Mouse (Mus musculus): ENCODE results near the gene Nol12. TPM values are rescaled to one million over a fixed set of nuclear protein-coding genes. Genes with fewer than 3 reads are reported as not detected.

The Nol12 gene
- polyA plus RNA-seq, 1 experiment from 2014 or later, result 46.7 TPM

DNA sequence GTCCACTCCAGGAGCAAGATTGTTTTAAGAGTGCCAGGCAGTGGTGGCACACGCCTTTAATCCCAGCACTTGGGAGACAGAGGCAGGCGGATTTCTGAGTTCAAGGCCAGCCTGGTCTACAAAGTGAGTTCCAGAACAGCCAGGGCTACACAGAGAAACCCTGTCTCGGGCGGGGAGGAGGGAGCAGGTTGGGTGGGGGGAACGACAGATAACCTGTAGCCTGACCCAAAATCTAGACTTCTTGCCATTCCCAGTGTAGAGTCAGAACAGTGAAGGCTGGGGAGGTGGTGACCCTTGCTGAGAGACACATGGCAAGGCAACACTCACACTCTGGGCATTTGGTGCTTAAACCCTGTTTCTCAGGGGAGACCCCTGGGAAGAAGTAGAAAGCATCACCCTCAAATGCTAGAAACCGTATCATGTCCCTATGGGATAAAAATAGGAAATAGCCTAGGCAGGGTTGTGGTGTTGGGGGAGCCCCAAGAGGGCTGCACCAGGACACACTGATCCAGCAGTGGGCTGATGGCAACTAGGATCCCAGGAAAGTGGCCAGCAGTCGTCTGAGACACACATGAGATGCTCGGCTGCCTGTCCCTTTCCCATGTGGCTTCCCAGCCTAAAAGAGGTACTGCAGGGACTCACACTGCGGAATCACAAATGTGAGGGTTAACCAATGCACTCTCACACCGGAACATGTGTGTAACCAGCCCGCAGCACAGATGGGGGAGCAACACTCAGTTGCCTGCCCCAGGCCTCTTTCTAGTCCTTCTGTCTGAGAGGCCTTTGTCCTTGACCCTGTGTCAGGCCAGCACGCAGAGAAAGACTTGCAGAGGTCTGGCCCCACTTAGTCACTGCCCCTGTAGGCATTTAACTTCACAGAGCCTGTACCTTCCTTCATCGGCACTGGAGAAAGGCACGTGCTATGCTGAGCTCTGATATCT is 54.7 kb downstream of the Nol12 start:
- ATAC-seq, result no peak
- ChIA-PET POLR2A (interaction anchor here (0.6 to 1.7 kb wide), 3 partner anchors 12 to 1148 kb away, joined by 3 to 6 read pairs (median 3); no protein-coding TSS in a partner anchor), CTCF (interaction anchor here (1.4 to 3.0 kb wide), 2 partner anchors 13 to 49 kb away, joined by 5 to 10 read pairs; no protein-coding TSS in a partner anchor)
- no peaks in the 10 kb centered on the region for H3K27me3 ChIP-seq
- DNase-seq (ENCODE audit: low read depth, low spot score), result no peak
- TF ChIP-seq CTCF (IDR thresholded peaks at IDR 0.05), result no peak
- in situ Hi-C loops (cut with MboI; ENCODE audit: low pct_unique_long_range_greater_than_20kb), result no loop called here

DNA sequence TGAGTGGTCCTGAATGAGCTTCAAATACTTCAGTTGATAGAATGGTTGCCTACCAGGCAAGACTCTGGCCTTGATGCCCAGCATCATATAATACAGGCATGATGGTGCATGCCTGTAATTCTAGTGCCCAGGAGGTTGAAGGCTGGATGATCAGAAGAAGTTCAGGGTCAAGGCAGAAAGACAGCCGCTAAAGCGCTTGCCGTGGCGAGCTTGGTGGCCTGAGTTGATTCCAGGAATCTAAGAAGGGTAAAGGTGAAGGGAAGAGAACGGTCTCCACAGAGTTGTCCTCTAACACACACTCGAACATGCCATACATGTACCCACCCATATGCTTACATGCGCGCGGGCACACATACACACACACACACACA is 55.3 kb downstream of the Nol12 start:
- no peak for TF ChIP-seq CTCF (IDR thresholded peaks at IDR 0.05)
- DNase-seq (ENCODE audit: low read depth, low spot score) (no peak), ATAC-seq (no peak)
- ChIA-PET POLR2A (interaction anchor here (0.6 to 1.3 kb wide), 2 partner anchors 13 to 1148 kb away, joined by 3 read pairs; no protein-coding TSS in a partner anchor), CTCF (interaction anchor here (3.0 kb wide), 1 partner anchor 48 kb away, joined by 10 read pairs; no protein-coding TSS in a partner anchor)
- in situ Hi-C loops (cut with MboI; ENCODE audit: low pct_unique_long_range_greater_than_20kb), result no loop called here
- H3K27me3 ChIP-seq, result no peaks in the 10 kb centered on the region

DNA sequence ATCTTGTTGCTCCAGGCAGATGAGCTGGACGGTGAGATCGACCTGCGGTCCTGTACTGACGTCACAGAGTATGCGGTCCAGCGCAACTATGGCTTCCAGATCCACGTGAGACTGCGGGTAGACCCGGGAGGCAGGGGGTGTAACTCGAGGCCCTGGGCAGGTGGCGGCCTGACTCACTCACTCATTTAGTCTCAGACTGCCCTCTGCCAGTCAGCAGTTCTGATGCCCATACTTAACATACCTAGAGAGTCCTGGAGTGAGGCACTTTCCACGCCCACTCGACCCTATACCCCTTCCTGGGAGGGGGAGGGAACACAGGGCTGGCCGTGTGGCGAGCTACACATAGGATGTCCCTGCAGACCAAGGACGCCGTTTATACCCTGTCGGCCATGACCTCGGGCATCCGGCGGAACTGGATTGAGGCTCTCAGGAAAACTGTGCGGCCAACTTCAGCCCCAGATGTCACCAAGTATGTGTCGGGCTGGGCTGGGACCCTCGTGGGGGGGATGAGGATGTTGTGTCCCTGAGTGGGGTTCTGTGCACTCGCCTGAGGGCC is 56.3 kb downstream of the Nol12 start:
- in situ Hi-C loops (cut with MboI; ENCODE audit: low pct_unique_long_range_greater_than_20kb), result no loop called here
- POLR2A ChIA-PET, result interaction anchor here (1.3 kb wide), 1 partner anchor 14 kb away, joined by 3 read pairs; no protein-coding TSS in a partner anchor
- DNase-seq (ENCODE audit: low read depth, low spot score) (no peak), ATAC-seq (no peak)
- TF ChIP-seq CTCF (IDR thresholded peaks at IDR 0.05), result no peak
- no peaks in the 10 kb centered on the region for H3K27me3 ChIP-seq
- CTCF ChIA-PET, result interaction anchor here (3.0 kb wide), 1 partner anchor 47 kb away, joined by 10 read pairs; no protein-coding TSS in a partner anchor

DNA sequence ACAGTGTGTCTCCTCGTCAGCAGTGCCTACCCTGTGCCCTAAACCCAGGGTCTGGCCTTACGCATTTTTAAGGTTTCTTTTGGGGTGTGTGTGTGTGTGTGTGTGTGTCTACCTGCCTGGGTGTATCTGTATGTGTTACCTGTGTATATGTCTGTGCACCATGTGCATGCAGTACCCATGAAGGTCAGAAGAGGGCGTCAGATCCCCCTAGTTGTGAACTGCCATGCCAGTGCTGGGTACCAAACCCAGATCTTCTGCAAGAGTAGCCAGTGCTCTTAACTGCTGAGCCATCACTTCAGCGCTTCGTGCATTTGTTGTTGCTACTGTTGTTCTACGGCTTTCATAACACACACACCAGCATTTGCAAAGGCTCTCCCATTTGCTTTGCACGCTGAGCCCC is 57.5 kb downstream of the Nol12 start:
- in situ Hi-C loops (cut with MboI; ENCODE audit: low pct_unique_long_range_greater_than_20kb), result no loop called here
- POLR2A ChIA-PET, result no interaction called here
- DNase-seq (ENCODE audit: low read depth, low spot score) (no peak), ATAC-seq (no peak)
- H3K27me3 ChIP-seq, result no peaks in the 10 kb centered on the region
- CTCF ChIA-PET, result interaction anchor here (3.0 kb wide), 1 partner anchor 46 kb away, joined by 10 read pairs; no protein-coding TSS in a partner anchor
- TF ChIP-seq CTCF (IDR thresholded peaks at IDR 0.05), result no peak

DNA sequence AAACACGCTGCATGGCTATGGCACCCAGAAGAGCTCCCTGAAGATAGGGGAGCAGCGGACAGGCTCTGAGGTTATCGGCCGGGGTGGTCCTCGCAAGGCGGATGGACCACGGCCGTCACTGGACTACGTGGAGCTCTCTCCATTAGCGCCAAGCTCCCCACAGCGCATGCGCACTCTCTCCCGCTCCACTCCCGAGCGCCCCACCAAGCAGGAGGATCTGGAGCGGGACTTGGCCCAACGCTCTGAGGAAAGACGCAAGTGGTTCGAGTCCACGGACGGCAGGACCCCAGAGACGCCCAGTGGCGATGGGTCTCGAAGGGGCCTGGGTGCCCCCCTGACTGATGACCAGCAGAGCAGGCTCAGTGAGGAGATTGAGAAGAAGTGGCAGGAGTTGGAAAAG is 58.2 kb downstream of the Nol12 start:
- no peaks in the 10 kb centered on the region for H3K27me3 ChIP-seq
- DNase-seq (ENCODE audit: low read depth, low spot score) (no peak), ATAC-seq (no peak)
- POLR2A ChIA-PET, result no interaction called here
- CTCF ChIA-PET, result interaction anchor here (1.6 kb wide), 1 partner anchor 9 kb away, joined by 4 read pairs; no protein-coding TSS in a partner anchor
- TF ChIP-seq CTCF (IDR thresholded peaks at IDR 0.05), result no peak
- in situ Hi-C loops (cut with MboI; ENCODE audit: low pct_unique_long_range_greater_than_20kb), result no loop called here

Other genes with a start within 250 kb of the Nol12 start
- gene Elfn2, start 216.2 kb upstream of the Nol12 start, polyA plus RNA-seq (2021), result 0.45 TPM
- not detected for gene Mfng, start 161.5 kb upstream of the Nol12 start, polyA plus RNA-seq (2021)
- gene Card10, start 131.9 kb upstream of the Nol12 start, polyA plus RNA-seq (2021), result 22.6 TPM
- 111 TPM for gene Cdc42ep1, start 92.3 kb upstream of the Nol12 start, polyA plus RNA-seq (2021)
- 0.90 TPM for gene Lgals2, start 79.4 kb upstream of the Nol12 start, polyA plus RNA-seq (2021)
- gene Gga1, start 57.7 kb upstream of the Nol12 start, polyA plus RNA-seq (2021), result 60.7 TPM
- gene Gm49510, start 35.3 kb upstream of the Nol12 start, polyA plus RNA-seq (2021), result 0.14 TPM
- 13.6 TPM for gene Sh3bp1, start 35.2 kb upstream of the Nol12 start, polyA plus RNA-seq (2021)
- 10.6 TPM for gene Pdxp, start 21.0 kb upstream of the Nol12 start, polyA plus RNA-seq (2021)
- 2,052 TPM for gene Lgals1, start 8.2 kb upstream of the Nol12 start, polyA plus RNA-seq (2021)
- gene Triobp, start 12.8 kb downstream of the Nol12 start, polyA plus RNA-seq (2021), result 135 TPM
- 95.5 TPM for gene H1f0, start 93.5 kb downstream of the Nol12 start, polyA plus RNA-seq (2021)
- 0.12 TPM for gene Galr3, start 107.0 kb downstream of the Nol12 start, polyA plus RNA-seq (2021)
- 40.0 TPM for gene Ankrd54, start 128.0 kb downstream of the Nol12 start, polyA plus RNA-seq (2021)
- gene Eif3l, start 140.2 kb downstream of the Nol12 start, polyA plus RNA-seq (2021), result 220 TPM
- gene Micall1, start 174.0 kb downstream of the Nol12 start, polyA plus RNA-seq (2021), result 43.0 TPM
- gene Polr2f, start 206.1 kb downstream of the Nol12 start, polyA plus RNA-seq (2021), result 178 TPM
- 34.2 TPM for gene 1700088E04Rik, start 206.3 kb downstream of the Nol12 start, polyA plus RNA-seq (2021)
- not detected for gene Sox10, start 230.3 kb downstream of the Nol12 start, polyA plus RNA-seq (2021)